Comparison of ENCODE assay signal across 10 mouse cellular contexts in genomic region chr3:133516137-133516536, GRCm38 (mm10). TPM values are rescaled to one million over a fixed set of nuclear protein-coding genes. Genes with fewer than 3 reads are reported as not detected.
DNase-seq lines count a peak whose midpoint lies in the region; ATAC-seq and TF ChIP-seq lines count a peak whose summit lies in the region.
"Had no signal": no experiment of that assay in that cellular context is flagged by ENCODE, and none has a peak within 500 bp of the region (broad histone marks: within the 10 kb centered on the region; RNA-seq: fewer than 3 reads in every experiment).

No protein-coding gene starts in this region.

- no peak overlapping the region for H3K9ac ChIP-seq in hindbrain, embryonic 16.5 days (ENCODE audit: low read depth, low read length)
- no peak overlapping the region for H3K9ac ChIP-seq in hindbrain, embryonic 12.5 days
- peak overlapping the region; percentile 64 for H3K9ac ChIP-seq in ES-Bruce4 (ENCODE audit: low read depth, poor library complexity, severe bottlenecking)
- H3K9ac ChIP-seq in heart, embryonic 15.5 days: no peak overlapping the region
- H3K9ac ChIP-seq: embryonic facial prominence, embryonic 12.5 days; limb, embryonic 13.5 days had no signal

- peak; percentile 65; the same call in 1 of the 2 replicates for ATAC-seq in hindbrain, embryonic 16.5 days
- ATAC-seq in hindbrain, embryonic 12.5 days (ENCODE audit: low FRiP score): no peak
- ATAC-seq in heart, embryonic 15.5 days (replicated peaks; ENCODE audit: insufficient number of reproducible peaks, insufficient read depth, low FRiP score, low read depth): peak; percentile 83

- H3K27me3 ChIP-seq in hindbrain, embryonic 16.5 days (replicated peaks; ENCODE audit: control insufficient read depth, insufficient read depth, low read length): no peaks in the 10 kb centered on the region
- H3K27me3 ChIP-seq in hindbrain, embryonic 12.5 days: no peaks in the 10 kb centered on the region
- H3K27me3 ChIP-seq in ES-Bruce4 (ENCODE audit: control insufficient read depth, insufficient read depth, low read length, poor library complexity, severe bottlenecking): no peaks in the 10 kb centered on the region
- no peaks in the 10 kb centered on the region for H3K27me3 ChIP-seq in cerebellum, adult 2 months (ENCODE audit: control insufficient read depth, insufficient read depth, low read length)
- no peaks in the 10 kb centered on the region for H3K27me3 ChIP-seq in heart, embryonic 15.5 days
- H3K27me3 ChIP-seq: embryonic facial prominence, embryonic 12.5 days; limb, embryonic 13.5 days had no signal

- DNase-seq in cerebellum, adult 2 months: peak; percentile 48 to 72
- peak; percentile 86 for DNase-seq in lung, postnatal 36 days
- no peak for DNase-seq in spleen, postnatal 14 days (ENCODE audit: low spot score in 2 of 2)
- DNase-seq in T-cell, adult 2 months (ENCODE audit: low spot score): no peak

- TF ChIP-seq CTCF in ES-Bruce4 (IDR thresholded peaks at IDR 0.05; ENCODE audit: low read depth, low read length): no peak
- TF ChIP-seq CTCF in cerebellum, adult 2 months (IDR thresholded peaks at IDR 0.05; ENCODE audit: borderline replicate concordance, insufficient read depth, low read depth, low read length): no peak

- H3K36me3 ChIP-seq in hindbrain, embryonic 16.5 days (ENCODE audit: control insufficient read depth, insufficient read depth, low read length): peaks cover 5% of the 10 kb centered on the region; the same call in 1 of the 2 replicates
- H3K36me3 ChIP-seq in hindbrain, embryonic 12.5 days: peaks cover 38% of the 10 kb centered on the region
- peaks cover 5% of the 10 kb centered on the region for H3K36me3 ChIP-seq in ES-Bruce4 (ENCODE audit: control insufficient read depth, insufficient read depth, low read length, poor library complexity, severe bottlenecking)
- peaks cover 2% of the 10 kb centered on the region; the same call in 1 of the 2 replicates for H3K36me3 ChIP-seq in heart, embryonic 15.5 days

- H3K27ac ChIP-seq in hindbrain, embryonic 16.5 days (ENCODE audit: low read depth, low read length): no peak overlapping the region
- H3K27ac ChIP-seq in hindbrain, embryonic 12.5 days: no peak overlapping the region
- H3K27ac ChIP-seq in ES-Bruce4 (ENCODE audit: insufficient read depth, low read length): peak overlapping the region; percentile 96
- no peak overlapping the region for H3K27ac ChIP-seq in cerebellum, adult 2 months (ENCODE audit: insufficient read depth, low read length)
- peak overlapping the region; percentile 37 for H3K27ac ChIP-seq in heart, embryonic 15.5 days
- H3K27ac ChIP-seq: embryonic facial prominence, embryonic 12.5 days; limb, embryonic 13.5 days had no signal

- no peaks in the 10 kb centered on the region for H3K9me3 ChIP-seq in hindbrain, embryonic 16.5 days (ENCODE audit: control insufficient read depth, low read length)
- H3K9me3 ChIP-seq in hindbrain, embryonic 12.5 days (replicated peaks): no peaks in the 10 kb centered on the region
- no peaks in the 10 kb centered on the region for H3K9me3 ChIP-seq in ES-Bruce4 (replicated peaks; ENCODE audit: control insufficient read depth, insufficient read depth, low read length, poor library complexity, severe bottlenecking)
- no peaks in the 10 kb centered on the region for H3K9me3 ChIP-seq in heart, embryonic 15.5 days (replicated peaks)
- H3K9me3 ChIP-seq: embryonic facial prominence, embryonic 12.5 days; limb, embryonic 13.5 days had no signal

- no peak for TF ChIP-seq EP300 in ES-Bruce4 (IDR thresholded peaks at IDR 0.05; ENCODE audit: insufficient read depth, low read depth, low read length)

- no peak for TF ChIP-seq POLR2A in ES-Bruce4 (IDR thresholded peaks at IDR 0.05; ENCODE audit: insufficient read depth, low read length)
- TF ChIP-seq POLR2A in cerebellum, adult 2 months (IDR thresholded peaks at IDR 0.05; ENCODE audit: borderline replicate concordance, insufficient read depth, low read length): no peak

- no peaks in the 10 kb centered on the region for H3K4me1 ChIP-seq in hindbrain, embryonic 16.5 days (ENCODE audit: control insufficient read depth, insufficient read depth, low read depth, low read length)
- no peaks in the 10 kb centered on the region for H3K4me1 ChIP-seq in hindbrain, embryonic 12.5 days
- peaks cover 4% of the 10 kb centered on the region for H3K4me1 ChIP-seq in ES-Bruce4 (ENCODE audit: control insufficient read depth, insufficient read depth, low read length)
- peaks cover 5% of the 10 kb centered on the region for H3K4me1 ChIP-seq in cerebellum, adult 2 months (ENCODE audit: control insufficient read depth, insufficient read depth, low read length)
- H3K4me1 ChIP-seq in heart, embryonic 15.5 days (replicated peaks): peaks cover 17% of the 10 kb centered on the region
- H3K4me1 ChIP-seq: embryonic facial prominence, embryonic 12.5 days had no signal

- H3K4me2 ChIP-seq in hindbrain, embryonic 16.5 days (ENCODE audit: low read length): no peak overlapping the region
- H3K4me2 ChIP-seq in hindbrain, embryonic 12.5 days (replicated peaks): no peak overlapping the region
- no peak overlapping the region for H3K4me2 ChIP-seq in heart, embryonic 15.5 days
- H3K4me2 ChIP-seq: embryonic facial prominence, embryonic 12.5 days; limb, embryonic 13.5 days had no signal

- WGBS in hindbrain, embryonic 16.5 days: 57% methylated on average over 6 of the region's 6 CpGs
- WGBS in hindbrain, embryonic 12.5 days: 83% methylated on average over 6 of the region's 6 CpGs
- 9% methylated on average over 6 of the region's 6 CpGs for WGBS in cerebellum, adult 2 months
- 23% methylated on average over 6 of the region's 6 CpGs for WGBS in heart, embryonic 15.5 days

- H3K4me3 ChIP-seq in hindbrain, embryonic 16.5 days (ENCODE audit: low read length): no peak overlapping the region
- no peak overlapping the region for H3K4me3 ChIP-seq in hindbrain, embryonic 12.5 days
- H3K4me3 ChIP-seq in ES-Bruce4 (ENCODE audit: low read depth, low read length): peak overlapping the region; percentile 40
- H3K4me3 ChIP-seq in cerebellum, adult 2 months (replicated peaks; ENCODE audit: insufficient read depth, low read depth, low read length): no peak overlapping the region
- no peak overlapping the region for H3K4me3 ChIP-seq in heart, embryonic 15.5 days
- H3K4me3 ChIP-seq: embryonic facial prominence, embryonic 12.5 days; limb, embryonic 13.5 days had no signal

RNA-seq across cellular contexts. Expression of gene Tet2, which starts 28.8 kb away (rescaled TPM):
- 12.7 and 13.7 TPM in 2 replicates for polyA plus RNA-seq in hindbrain, embryonic 16.5 days (2015; fragmentation: Nextera tagmentation; extraction: Ambion mirVana)
- 26.1 and 28.3 TPM in 2 replicates for polyA plus RNA-seq in hindbrain, embryonic 12.5 days (2016; fragmentation: Nextera tagmentation; extraction: Ambion mirVana)
- 59.1 and 62.6 TPM in 2 replicates for polyA plus RNA-seq in ES-Bruce4 (2011; ENCODE audit: insufficient read depth, insufficient read length, low read depth, missing spikeins)
- 19.0 TPM in 2 replicates for polyA plus RNA-seq in cerebellum, adult 2 months (2012; rRNA removed)
- 11.9 and 13.6 TPM in 2 replicates for polyA plus RNA-seq in heart, embryonic 15.5 days (2015; fragmentation: Nextera tagmentation; extraction: Ambion mirVana)

Comparison
In these comparisons a context has a peak if more than half of its experiments do, and no peak if none do; other contexts are left out.
1. H3K27ac ChIP-seq: peak in ES-Bruce4 (single experiment) and heart, embryonic 15.5 days (single experiment); none in hindbrain, embryonic 16.5 days (single experiment), hindbrain, embryonic 12.5 days (single experiment) and cerebellum, adult 2 months (single experiment).
2. DNase-seq: peak in cerebellum, adult 2 months (2 of 2) and lung, postnatal 36 days (single experiment); none in spleen, postnatal 14 days (0 of 2) and T-cell, adult 2 months (single experiment).